Mouse (Mus musculus) embryonic fibroblast, embryonic 13.5 days (primary cell): Measurements from ENCODE around the gene Alox5ap. TPM values are rescaled to one million over a fixed set of nuclear protein-coding genes. Genes with fewer than 3 reads are reported as not detected.

ENCODE experiments used
- H3K27ac ChIP-seq: 2 replicates; pipeline ENCODE4 v1.5.1; 2012; ENCODE audit warnings: low read length, control low read depth, inconsistent platforms; ENCODE audit not compliant: insufficient read depth
- H3K4me1 ChIP-seq: 2 replicates; pipeline ENCODE4 v1.6.1; 2011; ENCODE audit warnings: low read length; ENCODE audit not compliant: control insufficient read depth, insufficient read depth
- H3K4me3 ChIP-seq: 2 replicates; pipeline ENCODE4 v1.5.1; 2011; ENCODE audit warnings: mild to moderate bottlenecking, control low read depth, low read length; ENCODE audit not compliant: insufficient read depth
- CTCF ChIP-seq: IDR thresholded peaks from 2 replicates; pipeline ENCODE4 v1.5.1; 2011; ENCODE audit warnings: mild to moderate bottlenecking, control low read depth, low read length, moderate library complexity, borderline replicate concordance; ENCODE audit not compliant: insufficient read depth
- POLR2A ChIP-seq: IDR thresholded peaks from 2 replicates; pipeline ENCODE4 v1.6.1; 2011; ENCODE audit warnings: low read depth, mild to moderate bottlenecking, control low read depth, low read length, moderate library complexity
- polyA plus RNA-seq: library from polyadenylated mRNA; stranded (reverse); fragments of >200 nt; gene quantifications from 2 replicates; pipeline ENCODE4 v1.2.4, GENCODE M21; 2011; ENCODE audit warnings: low read depth; ENCODE audit not compliant: missing spikeins, insufficient read length

The Alox5ap gene
- polyA plus RNA-seq, 1 experiment: 6.0 TPM

- no peak for TF ChIP-seq CTCF
- no peak for TF ChIP-seq POLR2A
- 0 out of 2 replicates have a peak, but pooled peaks cover 3% of the 10 kb centered on the region for H3K4me1 ChIP-seq
- H3K27ac ChIP-seq: no peak overlapping the region
- H3K4me3 ChIP-seq: no peak overlapping the region
Observed at GRCm38 (mm10) chr5:149257518-149258281, 6.9 kb upstream of the Alox5ap start.

- no peak for TF ChIP-seq POLR2A
- TF ChIP-seq CTCF: no peak
- Histone ChIP-seq H3K27ac (no peak overlapping the region), H3K4me3 (no peak overlapping the region), H3K4me1 (0 out of 2 replicates have a peak, but pooled peaks cover 3% of the 10 kb centered on the region)
Observed at GRCm38 (mm10) chr5:149259093-149259492, 5.5 kb upstream of the Alox5ap start.

GRCm38 (mm10) chr5:149261449-149261848 lies 3.1 kb upstream of the Alox5ap start:
- Histone ChIP-seq H3K4me3 (no peak overlapping the region), H3K4me1 (no peaks in the 10 kb centered on the region), H3K27ac (no peak overlapping the region)
- TF ChIP-seq POLR2A (no peak), CTCF (no peak)

GRCm38 (mm10) chr5:149261866-149262265 lies 2.7 kb upstream of the Alox5ap start:
- TF ChIP-seq POLR2A: no peak
- TF ChIP-seq CTCF: no peak
- Histone ChIP-seq H3K27ac (no peak overlapping the region), H3K4me3 (no peak overlapping the region), H3K4me1 (no peaks in the 10 kb centered on the region)

GRCm38 (mm10) chr5:149264878-149265279 lies 312 bp downstream of the Alox5ap start:
- TF ChIP-seq POLR2A: no peak
- Histone ChIP-seq H3K4me3 (no peak overlapping the region), H3K27ac (no peak overlapping the region), H3K4me1 (no peaks in the 10 kb centered on the region)

GRCm38 (mm10) chr5:149266761-149267221 lies 2.2 kb downstream of the Alox5ap start:
- TF ChIP-seq POLR2A (no peak), CTCF (no peak)
- H3K4me3 ChIP-seq: no peak overlapping the region
- no peaks in the 10 kb centered on the region for H3K4me1 ChIP-seq
- H3K27ac ChIP-seq: no peak overlapping the region

GRCm38 (mm10) chr5:149267493-149267892 lies 2.9 kb downstream of the Alox5ap start:
- TF ChIP-seq POLR2A (no peak), CTCF (no peak)
- H3K4me1 ChIP-seq: no peaks in the 10 kb centered on the region
- peak overlapping the region; percentile 61; the same call in 1 of the 2 replicates for H3K27ac ChIP-seq
- H3K4me3 ChIP-seq: no peak overlapping the region

GRCm38 (mm10) chr5:149271291-149271690 lies 6.7 kb downstream of the Alox5ap start:
- Histone ChIP-seq H3K27ac (no peak overlapping the region), H3K4me3 (no peak overlapping the region)
- no peak for TF ChIP-seq CTCF
- no peak for TF ChIP-seq POLR2A

GRCm38 (mm10) chr5:149272535-149272934 lies 8.0 kb downstream of the Alox5ap start:
- H3K27ac ChIP-seq: no peak overlapping the region
- no peaks in the 10 kb centered on the region for H3K4me1 ChIP-seq
- H3K4me3 ChIP-seq: no peak overlapping the region
- TF ChIP-seq CTCF: no peak
- TF ChIP-seq POLR2A: no peak

More at GRCm38 (mm10) chr5:149271291-149271690, 6.7 kb downstream of the Alox5ap start:
- H3K4me1 ChIP-seq: no peaks in the 10 kb centered on the region

GRCm38 (mm10) chr5:149274390-149275104 lies 10.0 kb downstream of the Alox5ap start:
- no peak for TF ChIP-seq POLR2A
- TF ChIP-seq CTCF: no peak
- H3K4me3 ChIP-seq: no peak overlapping the region
- H3K4me1 ChIP-seq: no peaks in the 10 kb centered on the region
- no peak overlapping the region for H3K27ac ChIP-seq
